Mouse (Mus musculus): ENCODE measurements around the gene Olfr1497. TPM values are rescaled to one million over a fixed set of nuclear protein-coding genes. Genes with fewer than 3 reads are reported as not detected.

Gene Olfr1497
- polyA plus RNA-seq, 1 experiment from 2014 or later, result not detected

DNA sequence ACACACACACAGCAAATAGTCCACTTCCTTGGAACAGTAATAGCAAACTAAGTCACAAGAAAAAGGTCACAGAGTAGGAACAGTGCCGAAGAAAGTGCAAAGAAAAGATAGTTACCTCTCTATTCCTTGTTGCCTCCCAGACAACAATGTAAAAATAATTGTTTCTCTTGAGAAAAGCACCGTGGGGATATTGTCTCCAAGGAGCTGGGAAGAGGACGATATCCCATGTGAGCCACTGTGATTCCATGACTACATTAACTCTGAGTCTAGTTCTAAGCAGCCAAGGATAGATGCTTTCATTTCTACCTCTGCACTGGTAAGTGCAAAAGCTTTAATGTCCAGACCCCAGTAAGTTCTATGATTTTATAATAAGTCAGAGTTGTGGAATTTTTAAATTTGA is 33.7 kb downstream of the Olfr1497 start, which contains the start of gene Olfr1495:
Gene Olfr1495, plus strand, starts transcription at position 301 of the 400 bp plus-strand sequence.
- Histone ChIP-seq H3K9ac (replicated peaks; ENCODE audit: low read length) (no peak within 1 kb of the TSS), H3K27me3 (ENCODE audit: insufficient read depth, low read length) (no peaks in the 10 kb centered on the region), H3K9me3 (ENCODE audit: low read length) (no peaks in the 10 kb centered on the region), H3K4me3 (ENCODE audit: low read length) (no peak within 1 kb of the TSS), H3K4me2 (replicated peaks; ENCODE audit: low read depth, low read length) (no peak within 1 kb of the TSS), H3K4me1 (ENCODE audit: insufficient read depth, low read length) (no peaks in the 10 kb centered on the region), H3K36me3 (ENCODE audit: insufficient read depth, low read length) (no peaks in the 10 kb centered on the region), H3K27ac (ENCODE audit: low read length) (no peak within 1 kb of the TSS)
- 77% methylated on average over 3 of the region's 3 CpGs for WGBS
- ATAC-seq (ENCODE audit: low FRiP score, low TSS enrichment), result no peak

DNA sequence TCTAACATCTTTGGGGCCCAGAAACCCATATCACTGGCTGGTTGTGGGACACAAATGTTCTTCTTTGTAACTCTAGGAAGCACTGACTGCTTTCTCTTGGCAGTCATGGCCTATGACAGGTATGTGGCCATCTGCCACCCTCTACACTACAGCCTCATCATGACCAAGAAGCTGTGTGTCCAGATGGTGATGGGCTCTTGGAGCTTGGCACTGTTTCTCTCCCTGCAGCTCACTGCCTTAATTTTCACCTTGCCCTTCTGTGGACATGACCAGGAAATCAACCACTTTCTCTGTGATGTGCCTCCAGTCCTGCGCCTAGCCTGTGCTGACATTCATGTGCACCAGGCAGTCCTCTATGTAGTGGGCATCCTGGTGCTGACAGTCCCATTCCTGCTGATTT is 48.6 kb downstream of the Olfr1497 start:
- H3K4me1 ChIP-seq (ENCODE audit: insufficient read depth, low read length), result no peaks in the 10 kb centered on the region
- no peaks in the 10 kb centered on the region for H3K27me3 ChIP-seq (ENCODE audit: insufficient read depth, low read length)
- no peak overlapping the region for H3K4me3 ChIP-seq (ENCODE audit: low read length)
- H3K36me3 ChIP-seq (ENCODE audit: insufficient read depth, low read length), result no peaks in the 10 kb centered on the region
- 0 out of 2 replicates have a peak, but pooled peaks cover 2% of the 10 kb centered on the region for H3K9me3 ChIP-seq (ENCODE audit: low read length)
- no peak overlapping the region for H3K9ac ChIP-seq (replicated peaks; ENCODE audit: low read length)
- H3K27ac ChIP-seq (ENCODE audit: low read length), result no peak overlapping the region
- no peak overlapping the region for H3K4me2 ChIP-seq (replicated peaks; ENCODE audit: low read depth, low read length)
- 89% methylated on average over 1 of the region's 1 CpGs for WGBS
- no peak for ATAC-seq (ENCODE audit: low FRiP score, low TSS enrichment)

Other genes with a start within 250 kb of the Olfr1497 start
- not detected in 2 replicates for gene Olfr1484, start 214.7 kb downstream of the Olfr1497 start, polyA plus RNA-seq (2015; fragmentation: Nextera tagmentation; extraction: Ambion mirVana)
- not detected in 2 replicates for gene Olfr1487, start 180.8 kb downstream of the Olfr1497 start, polyA plus RNA-seq (2015; fragmentation: Nextera tagmentation; extraction: Ambion mirVana)
- not detected in 2 replicates for gene Olfr1489, start 166.6 kb downstream of the Olfr1497 start, polyA plus RNA-seq (2015; fragmentation: Nextera tagmentation; extraction: Ambion mirVana)
- not detected in 2 replicates for gene Olfr1490, start 147.1 kb downstream of the Olfr1497 start, polyA plus RNA-seq (2015; fragmentation: Nextera tagmentation; extraction: Ambion mirVana)
- gene Olfr1491, start 100.9 kb downstream of the Olfr1497 start, polyA plus RNA-seq (2015; fragmentation: Nextera tagmentation; extraction: Ambion mirVana), result not detected in 2 replicates
- gene Olfr1493-ps1, start 74.9 kb downstream of the Olfr1497 start, polyA plus RNA-seq (2015; fragmentation: Nextera tagmentation; extraction: Ambion mirVana), result not detected in 2 replicates
- gene Olfr1494, start 58.5 kb downstream of the Olfr1497 start, polyA plus RNA-seq (2015; fragmentation: Nextera tagmentation; extraction: Ambion mirVana), result not detected in 2 replicates
- not detected in 2 replicates for gene Olfr1495, start 33.6 kb downstream of the Olfr1497 start, polyA plus RNA-seq (2015; fragmentation: Nextera tagmentation; extraction: Ambion mirVana)
- gene Olfr1496, start 20.3 kb downstream of the Olfr1497 start, polyA plus RNA-seq (2015; fragmentation: Nextera tagmentation; extraction: Ambion mirVana), result not detected in 2 replicates
- gene Olfr1499, start 21.2 kb upstream of the Olfr1497 start, polyA plus RNA-seq (2015; fragmentation: Nextera tagmentation; extraction: Ambion mirVana), result not detected in 2 replicates
- not detected in 2 replicates for gene Olfr1500, start 32.3 kb upstream of the Olfr1497 start, polyA plus RNA-seq (2015; fragmentation: Nextera tagmentation; extraction: Ambion mirVana)
- not detected in 2 replicates for gene Olfr1501, start 52.5 kb upstream of the Olfr1497 start, polyA plus RNA-seq (2015; fragmentation: Nextera tagmentation; extraction: Ambion mirVana)
- gene Olfr1502, start 63.6 kb upstream of the Olfr1497 start, polyA plus RNA-seq (2015; fragmentation: Nextera tagmentation; extraction: Ambion mirVana), result not detected in 2 replicates
- gene Olfr1504, start 99.7 kb upstream of the Olfr1497 start, polyA plus RNA-seq (2015; fragmentation: Nextera tagmentation; extraction: Ambion mirVana), result not detected in 2 replicates
- gene Olfr1505, start 115.3 kb upstream of the Olfr1497 start, polyA plus RNA-seq (2015; fragmentation: Nextera tagmentation; extraction: Ambion mirVana), result not detected in 2 replicates

Measured in kidney, embryonic 16.5 days (tissue).